Mouse (Mus musculus) heart, adult 2 months (tissue): ENCODE results near the gene Tac4.

Experiments
- CTCF ChIP-seq: fragments of 200-600 bp; IDR thresholded peaks from 2 replicates; pipeline ENCODE4 v1.8.1; 2022; ENCODE audit warnings: antibody characterized with exemption, mild to moderate bottlenecking, moderate library complexity
- EP300 ChIP-seq: fragments of 200-500 bp; IDR thresholded peaks from 2 replicates; pipeline ENCODE4 v1.6.1; 2011; ENCODE audit warnings: low read depth, low read length, control low read depth; ENCODE audit not compliant: insufficient read depth
- POLR2A ChIP-seq: fragments of 200-500 bp; IDR thresholded peaks from 2 replicates; pipeline ENCODE4 v1.6.1; 2011; ENCODE audit warnings: mild to moderate bottlenecking, low read depth, low read length, control low read depth; ENCODE audit not compliant: insufficient read depth

- TF ChIP-seq EP300 (no peak), CTCF (no peak), POLR2A (no peak)
Measured at GRCm38 (mm10) chr11:95274613-95275012, 13.3 kb downstream of the Tac4 start.
